Mouse (Mus musculus): ENCODE data around the gene Prl7d1.
A peak's percentile ranks its signal among the peaks of the same experiment; 100 is the strongest.
"Not testable (repeated sequence)": the region's sequence is repeated elsewhere in the genome, so short reads cannot be mapped to it uniquely, and the experiment has no call there.

Prl7d1 gene

GRCm38 (mm10) chr13:27716636-27717035 is at the start of gene Prl7d1:
Prl7d1 (minus strand) TSS chr13:27716736.
- no peak for DNase-seq

GRCm38 (mm10) chr13:27734512-27735186 is 18.1 kb upstream of the Prl7d1 start:
- DNase-seq = no peak

GRCm38 (mm10) chr13:27730286-27730959 is 13.9 kb upstream of the Prl7d1 start:
- not testable (repeated sequence) for DNase-seq

- DNase-seq = peak; percentile 7 to 32
Measured at GRCm38 (mm10) chr13:27725057-27725456, 8.5 kb upstream of the Prl7d1 start.

GRCm38 (mm10) chr13:27706521-27706920 is 10.0 kb downstream of the Prl7d1 start:
- DNase-seq = no peak

GRCm38 (mm10) chr13:27667936-27668335 is 48.6 kb downstream of the Prl7d1 start, which contains the start of gene Prl7a2:
Prl7a2 (minus strand) TSS chr13:27668036.
- no peak for DNase-seq

- DNase-seq = no peak
Measured at GRCm38 (mm10) chr13:27660747-27661146, 55.8 kb downstream of the Prl7d1 start.

Data from kidney, postnatal 25 days (tissue).